Mouse (Mus musculus) kidney, embryonic 16.5 days (tissue): ENCODE results near the gene Exoc6. TPM values are rescaled to one million over a fixed set of nuclear protein-coding genes. Genes with fewer than 3 reads are reported as not detected.
A peak's percentile ranks its signal among the peaks of the same experiment; 100 is the strongest.

Experiments
- ATAC-seq: fragments of 200-750 bp; cut with Nextera tagmentation; 2 replicates; pipeline ENCODE4 v1.8.0; 2017; ENCODE audit warnings: moderate TSS enrichment; ENCODE audit not compliant: low FRiP score, low TSS enrichment
- H3K27ac ChIP-seq: fragments of 300-500 bp; sonication (generic); 2 replicates; pipeline ENCODE4 v1.5.1; 2014; ENCODE audit warnings: low read length
- H3K27me3 ChIP-seq: fragments of 300-500 bp; sonication (generic); 2 replicates; pipeline ENCODE4 v1.6.1; 2014; ENCODE audit warnings: low read length, control low read depth, mixed read lengths; ENCODE audit not compliant: insufficient read depth
- H3K36me3 ChIP-seq: fragments of 300-500 bp; sonication (generic); 2 replicates; pipeline ENCODE4 v1.6.1; 2014; ENCODE audit warnings: low read length, control low read depth, mixed read lengths; ENCODE audit not compliant: insufficient read depth
- H3K4me1 ChIP-seq: fragments of 300-500 bp; sonication (generic); 2 replicates; pipeline ENCODE4 v1.6.1; 2014; ENCODE audit warnings: low read length, control low read depth, mixed read lengths; ENCODE audit not compliant: insufficient read depth
- H3K4me2 ChIP-seq: fragments of 300-500 bp; sonication (generic); replicated peaks from 2 replicates; pipeline ENCODE4 v1.6.1; 2014; ENCODE audit warnings: low read depth, low read length
- H3K4me3 ChIP-seq: fragments of 300-500 bp; sonication (generic); 2 replicates; pipeline ENCODE4 v1.5.1; 2014; ENCODE audit warnings: mild to moderate bottlenecking, low read length
- H3K9ac ChIP-seq: fragments of 300-500 bp; sonication (generic); replicated peaks from 2 replicates; pipeline ENCODE4 v1.6.1; 2014; ENCODE audit warnings: low read length
- H3K9me3 ChIP-seq: fragments of 300-500 bp; sonication (generic); 2 replicates; pipeline ENCODE4 v1.6.1; 2016; ENCODE audit warnings: low read length, control low read depth
- WGBS: fragments of 180-500 bp; shearing (Covaris S2); extraction: QIAGEN DNeasy Blood & Tissue Kit; methylation state at CpG from one replicate; pipeline ENCODE4 v1.1.7; 2014; 5-methylcytosine and 5-hydroxymethylcytosine counted together
- polyA plus RNA-seq: library from polyadenylated mRNA; unstranded; fragments of >200 nt; fragmentation: Nextera tagmentation; extraction: Ambion mirVana; gene quantifications from 2 replicates; pipeline ENCODE4 v1.2.1, GENCODE M21; 2015

The Exoc6 gene
- polyA plus RNA-seq, 1 experiment from 2014 or later = 26.9 TPM

GRCm38 (mm10) chr19:37601968-37602848, 52.0 kb downstream of the Exoc6 start:
- Histone ChIP-seq H3K27ac (no peak overlapping the region), H3K9ac (no peak overlapping the region), H3K36me3 (0 out of 2 replicates have a peak, but pooled peaks cover 2% of the 10 kb centered on the region), H3K4me1 (no peaks in the 10 kb centered on the region), H3K4me2 (peak overlapping the region; percentile 19; the same call in 1 of the 2 replicates), H3K4me3 (no peak overlapping the region), H3K27me3 (no peaks in the 10 kb centered on the region), H3K9me3 (no peaks in the 10 kb centered on the region)
- 0 out of 2 replicates have a peak, but pooled peaks have one; percentile 31 for ATAC-seq
- WGBS = 40% methylated on average over 22 of the region's 22 CpGs

DNA sequence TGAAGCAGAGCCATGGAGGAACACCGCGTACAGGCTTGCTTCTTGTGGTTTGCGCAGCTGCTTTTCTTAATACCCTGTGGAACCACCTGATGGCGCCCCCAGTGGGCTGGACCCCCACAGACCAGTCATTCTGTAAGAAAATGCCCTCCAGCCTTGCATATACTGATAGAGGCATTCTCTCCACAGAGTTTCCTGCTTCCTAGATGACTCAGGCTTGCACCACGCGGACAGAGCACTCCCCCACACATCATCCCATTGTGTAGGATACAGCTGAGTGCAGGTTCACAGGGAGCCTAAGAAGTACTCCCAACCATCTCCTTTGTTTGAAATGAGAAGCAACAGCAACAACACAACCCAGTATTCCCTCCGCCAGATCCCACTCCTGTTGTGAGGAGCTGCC, 59.8 kb downstream of the Exoc6 start:
- H3K4me2 ChIP-seq = no peak overlapping the region
- WGBS = 73% methylated on average over 7 of the region's 7 CpGs
- 0 out of 2 replicates have a peak, but pooled peaks have one; percentile 23 for ATAC-seq
- H3K4me3 ChIP-seq = no peak overlapping the region
- H3K27ac ChIP-seq = no peak overlapping the region
- H3K36me3 ChIP-seq = no peaks in the 10 kb centered on the region
- no peaks in the 10 kb centered on the region for H3K9me3 ChIP-seq
- H3K27me3 ChIP-seq = no peaks in the 10 kb centered on the region
- H3K4me1 ChIP-seq = no peaks in the 10 kb centered on the region
- H3K9ac ChIP-seq = no peak overlapping the region

GRCm38 (mm10) chr19:37612893-37613292, 62.7 kb downstream of the Exoc6 start:
- Histone ChIP-seq H3K4me3 (no peak overlapping the region), H3K9me3 (no peaks in the 10 kb centered on the region), H3K9ac (no peak overlapping the region), H3K4me2 (no peak overlapping the region), H3K27me3 (no peaks in the 10 kb centered on the region), H3K27ac (no peak overlapping the region), H3K36me3 (peaks cover 6% of the 10 kb centered on the region; the same call in 1 of the 2 replicates), H3K4me1 (no peaks in the 10 kb centered on the region)
- WGBS = 73% methylated on average over 7 of the region's 7 CpGs
- no peak for ATAC-seq

DNA sequence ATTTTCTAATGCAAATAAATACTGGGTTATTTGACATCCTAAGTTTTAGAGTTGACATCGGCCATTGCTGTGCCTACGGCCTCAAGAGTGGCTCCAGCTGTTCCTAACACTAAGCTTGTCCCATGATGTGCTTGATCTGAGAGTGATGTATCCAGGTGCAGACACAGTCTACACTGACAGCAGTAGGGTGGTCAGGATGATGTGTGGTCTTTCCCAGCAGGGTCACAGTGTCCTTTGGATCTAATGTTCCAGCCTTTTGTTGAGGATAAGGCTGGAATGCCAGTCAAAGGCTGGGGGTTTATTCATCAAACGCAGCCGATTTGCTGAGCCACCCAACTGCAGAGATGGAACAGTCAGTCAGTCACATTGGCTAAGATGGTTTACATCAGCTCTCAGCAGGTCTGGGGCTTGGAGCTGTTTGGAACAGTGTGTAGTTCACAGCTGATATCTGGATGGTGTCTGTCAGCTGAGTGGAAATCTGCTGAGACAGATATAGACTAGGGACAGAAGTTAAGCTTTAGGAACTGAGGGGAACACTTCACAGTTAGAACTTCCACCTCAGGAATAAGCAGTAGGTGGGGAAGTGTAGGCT, 64.9 kb downstream of the Exoc6 start:
- no peak overlapping the region for H3K4me2 ChIP-seq
- H3K27ac ChIP-seq = no peak overlapping the region
- no peaks in the 10 kb centered on the region for H3K27me3 ChIP-seq
- H3K4me1 ChIP-seq = no peaks in the 10 kb centered on the region
- ATAC-seq = no peak
- 85% methylated on average over 4 of the region's 4 CpGs for WGBS
- no peak overlapping the region for H3K4me3 ChIP-seq
- peaks cover 6% of the 10 kb centered on the region; the same call in 1 of the 2 replicates for H3K36me3 ChIP-seq
- H3K9ac ChIP-seq = no peak overlapping the region
- H3K9me3 ChIP-seq = no peaks in the 10 kb centered on the region

DNA sequence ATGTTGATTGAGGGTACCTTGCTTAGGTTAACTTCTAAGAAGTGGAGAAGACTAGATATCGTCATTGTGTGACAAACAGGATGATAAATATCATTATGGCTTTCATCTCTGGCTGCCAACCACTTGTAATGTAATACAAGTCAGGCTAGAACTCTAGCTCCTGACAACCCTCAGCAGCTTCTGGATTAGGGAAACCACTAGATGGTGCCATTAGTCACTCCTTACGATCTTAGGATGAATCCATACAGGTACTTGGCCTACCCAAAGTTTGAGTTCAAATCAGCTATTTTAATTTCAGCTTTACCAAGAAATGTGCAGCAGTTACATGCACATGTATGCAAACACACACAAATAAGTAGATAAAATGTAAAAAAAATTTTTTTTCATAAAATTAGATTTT, 97.8 kb downstream of the Exoc6 start:
- no peak overlapping the region for H3K4me3 ChIP-seq
- no peak overlapping the region for H3K4me2 ChIP-seq
- H3K27ac ChIP-seq = no peak overlapping the region
- 33% methylated on average over 2 of the region's 2 CpGs for WGBS
- no peak for ATAC-seq
- H3K27me3 ChIP-seq = no peaks in the 10 kb centered on the region
- H3K36me3 ChIP-seq = no peaks in the 10 kb centered on the region
- no peaks in the 10 kb centered on the region for H3K9me3 ChIP-seq
- no peaks in the 10 kb centered on the region for H3K4me1 ChIP-seq
- H3K9ac ChIP-seq = no peak overlapping the region

- Histone ChIP-seq H3K27ac (no peak overlapping the region), H3K9ac (no peak overlapping the region), H3K9me3 (no peaks in the 10 kb centered on the region), H3K36me3 (no peaks in the 10 kb centered on the region), H3K4me3 (no peak overlapping the region), H3K27me3 (no peaks in the 10 kb centered on the region), H3K4me1 (no peaks in the 10 kb centered on the region), H3K4me2 (no peak overlapping the region)
- WGBS = 57% methylated on average over 2 of the region's 2 CpGs
- ATAC-seq = no peak
Measured at GRCm38 (mm10) chr19:37650526-37650925, 100.3 kb downstream of the Exoc6 start.

- Histone ChIP-seq H3K27ac (no peak overlapping the region), H3K27me3 (no peaks in the 10 kb centered on the region), H3K4me2 (no peak overlapping the region), H3K4me3 (no peak overlapping the region), H3K9ac (no peak overlapping the region), H3K4me1 (no peaks in the 10 kb centered on the region), H3K36me3 (no peaks in the 10 kb centered on the region), H3K9me3 (no peaks in the 10 kb centered on the region)
- no peak for ATAC-seq
- WGBS = 63% methylated on average over 5 of the region's 5 CpGs
Measured at GRCm38 (mm10) chr19:37654012-37654411, 103.8 kb downstream of the Exoc6 start.

DNA sequence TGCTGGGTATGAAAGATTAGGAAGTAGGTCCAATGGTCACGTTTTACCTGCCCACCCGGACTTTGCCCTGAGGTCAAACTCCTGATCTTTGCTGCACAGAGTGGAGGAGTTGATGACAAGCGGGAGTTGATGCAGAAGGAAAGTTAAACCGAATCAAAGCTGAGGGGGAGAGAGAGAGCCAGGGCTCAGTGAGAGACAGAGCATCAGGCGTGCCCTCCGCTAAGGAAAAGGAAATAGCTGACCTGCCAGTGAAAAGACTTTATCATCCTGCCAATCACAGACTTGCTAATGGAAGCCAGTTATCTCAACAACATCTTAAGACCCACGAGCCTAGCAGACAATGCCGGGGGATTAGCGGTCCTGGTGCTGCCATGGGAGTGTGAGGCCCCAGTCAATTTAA, 106.2 kb downstream of the Exoc6 start:
- 12% methylated on average over 9 of the region's 9 CpGs for WGBS
- H3K4me1 ChIP-seq = no peaks in the 10 kb centered on the region
- H3K4me2 ChIP-seq = no peak overlapping the region
- ATAC-seq = no peak
- no peak overlapping the region for H3K9ac ChIP-seq
- no peak overlapping the region for H3K4me3 ChIP-seq
- H3K27ac ChIP-seq = no peak overlapping the region
- no peaks in the 10 kb centered on the region for H3K27me3 ChIP-seq
- no peaks in the 10 kb centered on the region for H3K9me3 ChIP-seq
- no peaks in the 10 kb centered on the region for H3K36me3 ChIP-seq

DNA sequence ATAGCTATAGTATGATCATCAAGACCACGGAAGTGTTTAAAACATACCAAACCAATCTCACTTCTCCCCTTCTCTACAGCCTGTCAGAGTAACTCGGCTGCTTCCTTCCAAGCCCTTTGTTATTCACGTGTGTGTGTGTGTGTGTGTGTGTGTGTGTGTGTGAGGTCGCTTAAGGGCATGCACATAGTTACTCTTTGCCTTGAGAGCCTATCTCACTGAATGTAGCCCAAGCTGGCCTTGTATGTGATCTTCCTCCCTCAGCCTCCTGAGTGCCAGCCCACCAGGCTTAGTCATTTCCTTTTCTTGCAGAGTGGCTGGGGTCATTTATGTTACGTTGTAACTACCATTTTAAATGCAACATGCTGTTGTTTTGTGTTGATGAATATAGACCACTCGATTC, 115.0 kb downstream of the Exoc6 start:
- ATAC-seq = no peak
- H3K4me1 ChIP-seq = no peaks in the 10 kb centered on the region

More for the DNA sequence above, 115.0 kb downstream of the Exoc6 start:
- no peaks in the 10 kb centered on the region for H3K27me3 ChIP-seq
- 77% methylated on average over 6 of the region's 6 CpGs for WGBS
- H3K4me2 ChIP-seq = no peak overlapping the region
- H3K9ac ChIP-seq = no peak overlapping the region
- no peak overlapping the region for H3K27ac ChIP-seq
- H3K9me3 ChIP-seq = no peaks in the 10 kb centered on the region
- no peaks in the 10 kb centered on the region for H3K36me3 ChIP-seq
- H3K4me3 ChIP-seq = no peak overlapping the region
